Mouse (Mus musculus) intestine, postnatal 0 days (tissue): ENCODE data around the gene Slc12a8. TPM values are rescaled to one million over a fixed set of nuclear protein-coding genes. Genes with fewer than 3 reads are reported as not detected.

Experiments used
- ATAC-seq: fragments of 200-750 bp; cut with Nextera tagmentation; 2 replicates; pipeline ENCODE4 v1.8.0; 2017; ENCODE audit warnings: mild to moderate bottlenecking, moderate TSS enrichment, moderate library complexity
- H3K27ac ChIP-seq: fragments of 300-500 bp; sonication (generic); 2 replicates; pipeline ENCODE4 v1.5.1; 2014; ENCODE audit warnings: mild to moderate bottlenecking, low read depth, low read length, moderate library complexity
- H3K27me3 ChIP-seq: fragments of 300-500 bp; sonication (generic); replicated peaks from 2 replicates; pipeline ENCODE4 v1.6.1; 2014; ENCODE audit warnings: low read length, mixed read lengths; ENCODE audit not compliant: control insufficient read depth, insufficient read depth
- H3K36me3 ChIP-seq: fragments of 300-500 bp; sonication (generic); 2 replicates; pipeline ENCODE4 v1.6.1; 2014; ENCODE audit warnings: mild to moderate bottlenecking, moderate library complexity; ENCODE audit not compliant: control insufficient read depth, insufficient read depth
- H3K4me1 ChIP-seq: fragments of 300-500 bp; sonication (generic); replicated peaks from 2 replicates; pipeline ENCODE4 v1.6.1; 2014; ENCODE audit warnings: antibody characterized with exemption, low read length, mixed read lengths; ENCODE audit not compliant: control insufficient read depth, insufficient read depth
- H3K4me2 ChIP-seq: fragments of 300-500 bp; sonication (generic); replicated peaks from 2 replicates; pipeline ENCODE4 v1.6.1; 2014; ENCODE audit warnings: low read depth, mild to moderate bottlenecking, moderate library complexity
- H3K4me3 ChIP-seq: fragments of 300-500 bp; sonication (generic); 2 replicates; pipeline ENCODE4 v1.5.1; 2014; ENCODE audit warnings: low read depth, low read length
- H3K9ac ChIP-seq: fragments of 300-500 bp; sonication (generic); 2 replicates; pipeline ENCODE4 v1.6.1; 2014; ENCODE audit warnings: mild to moderate bottlenecking, low read depth, low read length
- H3K9me3 ChIP-seq: fragments of 300-500 bp; sonication (generic); 2 replicates; pipeline ENCODE4 v1.6.1; 2016; ENCODE audit warnings: mixed run types; ENCODE audit not compliant: control insufficient read depth
- CTCF ChIP-seq: sonication (generic); IDR thresholded peaks from 2 replicates; pipeline ENCODE4 v1.5.1; 2016; ENCODE audit warnings: low read depth, mild to moderate bottlenecking, control low read depth, antibody characterized with exemption, moderate library complexity
- WGBS: fragments of 180-500 bp; shearing (Covaris S2); extraction: QIAGEN DNeasy Blood & Tissue Kit; methylation state at CpG from one replicate; pipeline ENCODE4 v1.1.7; 2014; 5-methylcytosine and 5-hydroxymethylcytosine counted together
- polyA plus RNA-seq: library from polyadenylated mRNA; unstranded; fragments of >200 nt; fragmentation: Nextera tagmentation; extraction: Ambion mirVana; gene quantifications from 2 replicates; pipeline ENCODE4 v1.2.1, GENCODE M21; 2015

Gene Slc12a8
- polyA plus RNA-seq, 1 experiment from 2014 or later: 4.9 TPM

DNA sequence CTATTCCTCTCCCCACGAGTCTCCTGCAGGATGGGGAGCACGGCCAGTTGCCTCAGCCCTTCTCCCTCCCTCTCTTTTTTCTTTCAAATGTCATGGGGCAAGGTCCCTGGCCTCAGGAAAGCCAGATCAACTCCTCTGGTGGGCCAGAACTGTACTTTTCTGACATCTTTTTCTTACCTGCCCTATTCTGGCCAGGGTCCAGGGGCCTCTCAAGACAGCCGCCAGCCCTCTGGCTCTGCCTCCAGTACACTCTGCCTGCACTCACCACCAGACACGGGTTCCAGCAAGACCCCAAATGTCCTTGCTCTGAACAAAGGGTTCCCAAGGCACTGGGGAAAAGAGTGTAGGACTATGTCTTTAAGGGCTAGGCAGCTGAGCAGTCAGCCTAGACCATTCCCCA lies 499 bp downstream of the Slc12a8 start:
- Histone ChIP-seq H3K4me1 (peaks cover 12% of the 10 kb centered on the region; the same call in 1 of the 2 replicates), H3K4me2 (peak overlapping the region; percentile 78), H3K4me3 (peak overlapping the region; percentile 33; the same call in 1 of the 2 replicates), H3K27me3 (no peaks in the 10 kb centered on the region), H3K9me3 (no peaks in the 10 kb centered on the region), H3K27ac (peak overlapping the region; percentile 15; the same call in 1 of the 2 replicates), H3K9ac (peak overlapping the region; percentile 17; the same call in 1 of the 2 replicates), H3K36me3 (no peaks in the 10 kb centered on the region)
- TF ChIP-seq CTCF: no peak
- ATAC-seq: 0 out of 2 replicates have a peak, but pooled peaks have one; percentile 11
- WGBS: 28% methylated on average over 3 of the region's 4 CpGs

DNA sequence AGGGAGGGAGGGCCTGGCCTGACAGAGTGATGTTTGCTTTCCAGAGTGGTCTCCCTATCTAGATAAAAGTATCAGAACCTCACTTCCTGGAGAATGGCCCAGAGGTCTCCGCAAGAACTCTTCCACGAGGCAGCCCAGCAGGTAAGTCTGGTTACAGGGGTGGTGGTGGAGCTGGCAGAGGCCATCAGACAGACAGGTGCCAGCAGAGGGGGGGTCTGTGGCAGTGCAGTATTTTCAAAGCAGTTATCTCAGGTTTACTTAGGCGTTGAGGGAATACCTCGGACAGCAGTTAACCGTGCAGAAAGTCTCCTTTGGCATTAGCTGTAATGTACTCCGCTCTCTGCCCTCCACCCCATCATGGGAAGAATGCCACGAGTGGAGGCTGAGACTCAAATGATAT lies 1.1 kb downstream of the Slc12a8 start:
- Histone ChIP-seq H3K4me2 (no peak overlapping the region), H3K9ac (no peak overlapping the region), H3K36me3 (no peaks in the 10 kb centered on the region), H3K27me3 (no peaks in the 10 kb centered on the region), H3K9me3 (no peaks in the 10 kb centered on the region), H3K27ac (no peak overlapping the region), H3K4me1 (peaks cover 12% of the 10 kb centered on the region; the same call in 1 of the 2 replicates), H3K4me3 (no peak overlapping the region)
- no peak for ATAC-seq
- WGBS: 52% methylated on average over 7 of the region's 7 CpGs
- TF ChIP-seq CTCF: no peak

DNA sequence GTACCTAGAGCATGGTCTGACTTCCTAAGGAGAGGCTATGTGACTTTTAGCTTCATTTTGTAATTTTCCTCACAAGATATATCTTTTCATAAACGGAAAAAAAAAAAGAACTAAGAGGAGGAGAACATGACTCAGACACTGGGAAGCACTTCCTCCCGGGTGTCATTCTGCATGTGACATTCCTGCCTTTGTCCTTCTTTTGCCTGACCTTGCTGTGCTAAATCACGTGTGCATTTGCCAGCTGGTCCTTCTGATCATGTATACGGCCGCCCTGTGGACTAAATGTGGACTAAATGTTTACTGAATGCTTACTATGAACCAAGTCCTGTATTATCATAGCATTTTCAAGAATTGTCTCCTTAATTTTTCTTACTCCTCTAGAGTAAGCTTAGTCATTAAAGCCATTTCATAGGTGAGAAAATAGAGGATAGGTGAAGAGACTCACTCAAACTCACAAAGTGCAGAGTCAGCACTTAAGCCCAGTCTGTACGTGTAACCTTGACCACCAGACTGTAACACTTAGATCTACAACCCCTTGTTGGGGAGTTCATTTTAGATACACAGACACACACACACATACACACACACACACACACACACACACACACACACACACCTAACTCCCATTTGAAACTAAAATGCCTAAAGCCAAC lies 2.9 kb downstream of the Slc12a8 start:
- H3K9me3 ChIP-seq: no peaks in the 10 kb centered on the region
- H3K4me3 ChIP-seq: no peak overlapping the region
- no peak for ATAC-seq
- H3K36me3 ChIP-seq: no peaks in the 10 kb centered on the region
- no peaks in the 10 kb centered on the region for H3K27me3 ChIP-seq
- no peak overlapping the region for H3K27ac ChIP-seq
- peaks cover 12% of the 10 kb centered on the region; the same call in 1 of the 2 replicates for H3K4me1 ChIP-seq
- TF ChIP-seq CTCF: no peak
- no peak overlapping the region for H3K4me2 ChIP-seq
- 61% methylated on average over 6 of the region's 6 CpGs for WGBS
- no peak overlapping the region for H3K9ac ChIP-seq

DNA sequence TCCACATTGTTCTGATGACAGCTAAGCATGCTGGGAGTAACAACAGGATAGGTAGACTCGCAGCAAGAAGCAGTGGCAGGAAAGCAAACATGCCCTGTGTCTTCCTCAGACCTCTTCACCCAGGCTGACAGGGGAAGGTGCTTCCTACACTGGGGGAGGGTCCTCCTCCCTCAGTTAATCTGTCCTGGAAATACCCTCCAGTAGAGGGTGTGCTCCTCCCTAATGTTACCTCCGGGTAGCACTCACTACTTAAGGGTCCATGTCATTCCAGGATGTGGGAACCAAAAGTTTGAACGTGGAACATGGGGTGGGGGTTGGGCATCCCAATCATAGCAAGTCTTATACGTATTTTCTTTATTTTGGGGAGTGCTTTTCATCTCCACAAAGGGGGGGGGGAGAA lies 5.4 kb downstream of the Slc12a8 start:
- H3K27me3 ChIP-seq: no peaks in the 10 kb centered on the region
- H3K4me2 ChIP-seq: no peak overlapping the region

DNA sequence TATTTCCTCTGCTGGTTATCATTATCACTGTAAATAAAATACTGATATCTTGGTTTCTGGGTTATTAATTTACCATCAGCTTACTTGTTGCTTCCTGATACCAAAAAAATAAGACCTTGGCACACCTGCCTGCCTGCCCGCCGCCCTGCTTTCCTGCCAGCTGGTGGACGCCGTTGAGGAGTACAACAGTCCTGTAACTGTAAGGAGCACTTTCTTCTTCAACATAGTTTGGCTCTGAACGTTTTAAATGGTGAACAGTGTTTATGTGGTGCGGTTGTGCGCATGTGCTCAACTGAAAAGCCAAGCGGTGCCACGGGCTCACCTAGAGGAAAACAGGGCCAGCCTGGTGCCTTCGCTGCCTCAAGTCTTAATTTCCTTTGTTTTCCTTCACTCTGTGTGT lies 6.4 kb downstream of the Slc12a8 start:
- Histone ChIP-seq H3K27me3 (no peaks in the 10 kb centered on the region), H3K9me3 (no peaks in the 10 kb centered on the region), H3K36me3 (no peaks in the 10 kb centered on the region), H3K4me1 (no peaks in the 10 kb centered on the region), H3K9ac (peak overlapping the region; percentile 31; the same call in 1 of the 2 replicates), H3K27ac (0 out of 2 replicates have a peak overlapping the region, but pooled peaks have one; percentile 5), H3K4me2 (peak overlapping the region; percentile 41), H3K4me3 (peak overlapping the region; percentile 17)
- peak; percentile 55 for ATAC-seq
- WGBS: 34% methylated on average over 10 of the region's 10 CpGs
- no peak for TF ChIP-seq CTCF

More for the DNA sequence above, 5.4 kb downstream of the Slc12a8 start:
- no peaks in the 10 kb centered on the region for H3K36me3 ChIP-seq
- 61% methylated on average over 4 of the region's 4 CpGs for WGBS
- 0 out of 2 replicates have a peak, but pooled peaks cover 3% of the 10 kb centered on the region for H3K4me1 ChIP-seq
- no peak overlapping the region for H3K27ac ChIP-seq
- no peak for ATAC-seq
- peak; percentile 11; the same call in 1 of the 2 replicates for TF ChIP-seq CTCF
- no peak overlapping the region for H3K9ac ChIP-seq
- H3K9me3 ChIP-seq: no peaks in the 10 kb centered on the region
- no peak overlapping the region for H3K4me3 ChIP-seq

DNA sequence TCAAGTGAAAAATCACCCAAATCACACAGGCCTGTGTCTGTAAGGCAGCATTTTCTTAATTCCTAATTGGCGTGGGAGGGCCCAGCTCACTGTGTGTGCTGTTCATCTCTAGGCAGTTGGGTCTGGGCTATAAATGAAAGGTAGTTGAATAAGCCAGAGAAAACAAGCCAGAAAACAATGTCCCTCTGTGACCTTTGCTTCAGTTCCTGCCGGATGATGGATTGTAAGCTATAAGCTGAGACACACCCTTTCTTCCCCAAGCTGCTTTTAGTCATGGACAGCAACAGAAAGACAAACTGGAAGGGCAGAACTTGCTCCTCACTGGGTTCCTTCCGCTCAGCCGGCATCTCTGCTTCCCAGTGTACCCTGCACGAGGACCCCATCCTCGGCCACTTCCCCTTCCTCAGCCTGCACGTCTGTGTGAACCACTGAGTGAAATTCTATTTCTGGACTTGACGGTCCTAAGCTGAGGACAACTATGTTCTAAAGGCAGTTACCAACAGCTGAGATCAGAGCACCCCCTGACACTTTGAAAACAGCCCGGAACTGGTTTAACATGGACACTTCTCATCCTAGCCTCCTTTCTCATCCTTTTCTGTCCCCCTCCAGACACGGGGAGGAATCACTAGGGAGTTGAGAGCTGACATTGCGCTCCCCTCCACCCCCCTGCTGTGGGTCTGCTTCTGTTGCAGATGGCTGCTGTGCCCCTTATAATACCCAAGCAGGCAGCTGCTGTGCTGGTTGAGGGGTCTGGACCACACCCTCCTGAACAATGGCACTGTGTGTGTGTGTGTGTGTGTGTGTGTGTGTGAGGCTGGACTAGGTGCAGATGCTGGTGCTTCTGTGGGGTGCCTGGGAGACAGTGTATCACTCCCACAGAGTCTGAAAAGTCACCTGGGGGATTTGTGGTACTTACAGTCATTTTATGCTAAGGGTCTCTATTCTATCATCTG lies 12.7 kb downstream of the Slc12a8 start:
- H3K9me3 ChIP-seq: no peaks in the 10 kb centered on the region
- H3K27ac ChIP-seq: no peak overlapping the region; the same call in 1 of the 2 replicates
- no peak overlapping the region for H3K9ac ChIP-seq
- no peak for TF ChIP-seq CTCF
- no peak overlapping the region for H3K4me2 ChIP-seq
- H3K27me3 ChIP-seq: no peaks in the 10 kb centered on the region
- WGBS: 50% methylated on average over 11 of the region's 11 CpGs
- H3K4me3 ChIP-seq: no peak overlapping the region
- ATAC-seq: peak; percentile 38; the same call in 1 of the 2 replicates
- H3K4me1 ChIP-seq: peaks cover 5% of the 10 kb centered on the region
- no peaks in the 10 kb centered on the region for H3K36me3 ChIP-seq
